Mouse (Mus musculus) midbrain, embryonic 13.5 days (tissue): ENCODE measurements around the gene Sash1. TPM values are rescaled to one million over a fixed set of nuclear protein-coding genes. Genes with fewer than 3 reads are reported as not detected.

ENCODE experiments used
- ATAC-seq: fragments of 200-750 bp; cut with Nextera tagmentation; 2 replicates; pipeline ENCODE4 v1.8.0; 2017; ENCODE audit warnings: mild to moderate bottlenecking, moderate TSS enrichment, moderate library complexity
- H3K27ac ChIP-seq: fragments of 300-500 bp; sonication (generic); 2 replicates; pipeline ENCODE4 v1.5.1; 2015; ENCODE audit warnings: inconsistent platforms, mild to moderate bottlenecking, moderate library complexity
- H3K27me3 ChIP-seq: fragments of 300-500 bp; sonication (generic); 2 replicates; pipeline ENCODE4 v1.6.1; 2015; ENCODE audit warnings: mild to moderate bottlenecking, inconsistent platforms
- H3K36me3 ChIP-seq: fragments of 300-500 bp; sonication (generic); 2 replicates; pipeline ENCODE4 v1.6.1; 2015; ENCODE audit warnings: mild to moderate bottlenecking, inconsistent platforms
- H3K4me1 ChIP-seq: fragments of 300-500 bp; sonication (generic); replicated peaks from 2 replicates; pipeline ENCODE4 v1.6.1; 2015; ENCODE audit warnings: inconsistent platforms
- H3K4me2 ChIP-seq: fragments of 300-500 bp; sonication (generic); replicated peaks from 2 replicates; pipeline ENCODE4 v1.6.1; 2015; ENCODE audit warnings: moderate library complexity, mild to moderate bottlenecking, inconsistent platforms
- H3K4me3 ChIP-seq: fragments of 300-500 bp; sonication (generic); replicated peaks from 2 replicates; pipeline ENCODE4 v1.5.1; 2015; ENCODE audit warnings: mild to moderate bottlenecking, inconsistent platforms
- H3K9ac ChIP-seq: fragments of 300-500 bp; sonication (generic); replicated peaks from 2 replicates; pipeline ENCODE4 v1.6.1; 2015; ENCODE audit warnings: mild to moderate bottlenecking, inconsistent platforms
- H3K9me3 ChIP-seq: fragments of 300-500 bp; sonication (generic); 2 replicates; pipeline ENCODE4 v1.6.1; 2016; ENCODE audit warnings: mild to moderate bottlenecking, inconsistent platforms
- WGBS: fragments of 180-500 bp; shearing (Covaris S2); methylation state at CpG from one replicate; pipeline ENCODE4 v1.1.7; 2015; 5-methylcytosine and 5-hydroxymethylcytosine counted together
- polyA plus RNA-seq: library from polyadenylated mRNA; unstranded; fragments of >200 nt; fragmentation: Nextera tagmentation; extraction: Ambion mirVana; gene quantifications from 2 replicates; pipeline ENCODE4 v1.2.1, GENCODE M21; 2015

Gene Sash1
- polyA plus RNA-seq, 1 experiment from 2014 or later: 4.5 TPM

- no peak overlapping the region for H3K9ac ChIP-seq
- no peaks in the 10 kb centered on the region for H3K36me3 ChIP-seq
- H3K27ac ChIP-seq: no peak overlapping the region
- H3K27me3 ChIP-seq: no peaks in the 10 kb centered on the region
- WGBS: 92% methylated on average over 6 of the region's 6 CpGs
- H3K9me3 ChIP-seq: no peaks in the 10 kb centered on the region
- ATAC-seq: no peak
- no peaks in the 10 kb centered on the region for H3K4me1 ChIP-seq
- H3K4me3 ChIP-seq: no peak overlapping the region
- H3K4me2 ChIP-seq: no peak overlapping the region
Measured at GRCm38 (mm10) chr10:8894965-8895515, 9.2 kb upstream of the Sash1 start.

GRCm38 (mm10) chr10:8890511-8890910, 4.6 kb upstream of the Sash1 start:
- no peak for ATAC-seq
- Histone ChIP-seq H3K27me3 (peaks cover 8% of the 10 kb centered on the region; the same call in 1 of the 2 replicates), H3K4me3 (no peak overlapping the region), H3K4me2 (no peak overlapping the region), H3K27ac (no peak overlapping the region), H3K9me3 (no peaks in the 10 kb centered on the region), H3K9ac (no peak overlapping the region), H3K36me3 (no peaks in the 10 kb centered on the region), H3K4me1 (peaks cover 13% of the 10 kb centered on the region)
- WGBS: 91% methylated on average over 4 of the region's 4 CpGs

GRCm38 (mm10) chr10:8889341-8889740, 3.5 kb upstream of the Sash1 start:
- WGBS: 4% methylated on average over 4 of the region's 4 CpGs
- peaks cover 21% of the 10 kb centered on the region for H3K4me1 ChIP-seq
- no peaks in the 10 kb centered on the region for H3K36me3 ChIP-seq
- no peak overlapping the region for H3K4me3 ChIP-seq
- no peak overlapping the region for H3K9ac ChIP-seq
- no peak for ATAC-seq
- no peak overlapping the region for H3K4me2 ChIP-seq
- no peak overlapping the region for H3K27ac ChIP-seq
- H3K27me3 ChIP-seq: peaks cover 12% of the 10 kb centered on the region; the same call in 1 of the 2 replicates
- H3K9me3 ChIP-seq: no peaks in the 10 kb centered on the region

- H3K4me3 ChIP-seq: peak overlapping the region; percentile 73
- H3K4me2 ChIP-seq: peak overlapping the region; percentile 95
- H3K36me3 ChIP-seq: no peaks in the 10 kb centered on the region
- H3K4me1 ChIP-seq: peaks cover 32% of the 10 kb centered on the region
- no peaks in the 10 kb centered on the region for H3K9me3 ChIP-seq
- H3K27me3 ChIP-seq: peaks cover 14% of the 10 kb centered on the region; the same call in 1 of the 2 replicates
- peak overlapping the region; percentile 78 for H3K27ac ChIP-seq
- under 1% methylated on average over 14 of the region's 14 CpGs for WGBS
- ATAC-seq: peak; percentile 37; the same call in 1 of the 2 replicates
- peak overlapping the region; percentile 70 for H3K9ac ChIP-seq
Measured at GRCm38 (mm10) chr10:8886528-8886854, 621 bp upstream of the Sash1 start.

GRCm38 (mm10) chr10:8885201-8885600, 669 bp downstream of the Sash1 start:
- H3K27ac ChIP-seq: no peak overlapping the region
- ATAC-seq: no peak
- H3K27me3 ChIP-seq: peaks cover 14% of the 10 kb centered on the region; the same call in 1 of the 2 replicates
- H3K4me2 ChIP-seq: peak overlapping the region; percentile 95
- 3% methylated on average over 11 of the region's 11 CpGs for WGBS
- no peaks in the 10 kb centered on the region for H3K36me3 ChIP-seq
- H3K9ac ChIP-seq: peak overlapping the region; percentile 70
- peak overlapping the region; percentile 73 for H3K4me3 ChIP-seq
- no peaks in the 10 kb centered on the region for H3K9me3 ChIP-seq
- H3K4me1 ChIP-seq: peaks cover 39% of the 10 kb centered on the region

- H3K27me3 ChIP-seq: peaks cover 14% of the 10 kb centered on the region; the same call in 1 of the 2 replicates
- H3K27ac ChIP-seq: no peak overlapping the region
- no peak overlapping the region for H3K9ac ChIP-seq
- WGBS: 33% methylated on average over 5 of the region's 5 CpGs
- ATAC-seq: no peak
- no peaks in the 10 kb centered on the region for H3K36me3 ChIP-seq
- H3K4me2 ChIP-seq: peak overlapping the region; percentile 95
- no peaks in the 10 kb centered on the region for H3K9me3 ChIP-seq
- peaks cover 39% of the 10 kb centered on the region for H3K4me1 ChIP-seq
- H3K4me3 ChIP-seq: peak overlapping the region; percentile 73
Measured at GRCm38 (mm10) chr10:8884565-8884964, 1.3 kb downstream of the Sash1 start.

- H3K4me2 ChIP-seq: peak overlapping the region; percentile 25
- no peak overlapping the region for H3K27ac ChIP-seq
- peaks cover 14% of the 10 kb centered on the region; the same call in 1 of the 2 replicates for H3K27me3 ChIP-seq
- H3K9me3 ChIP-seq: no peaks in the 10 kb centered on the region
- H3K4me1 ChIP-seq: peaks cover 39% of the 10 kb centered on the region
- H3K4me3 ChIP-seq: no peak overlapping the region
- H3K9ac ChIP-seq: no peak overlapping the region
- WGBS: 19% methylated on average over 4 of the region's 4 CpGs
- no peak for ATAC-seq
- H3K36me3 ChIP-seq: no peaks in the 10 kb centered on the region
Measured at GRCm38 (mm10) chr10:8883686-8884085, 2.2 kb downstream of the Sash1 start.

GRCm38 (mm10) chr10:8881736-8882135, 4.1 kb downstream of the Sash1 start:
- H3K4me3 ChIP-seq: no peak overlapping the region
- no peaks in the 10 kb centered on the region for H3K9me3 ChIP-seq
- peaks cover 10% of the 10 kb centered on the region; the same call in 1 of the 2 replicates for H3K27me3 ChIP-seq
- H3K4me1 ChIP-seq: peaks cover 33% of the 10 kb centered on the region
- no peak overlapping the region for H3K4me2 ChIP-seq
- WGBS: 14% methylated on average over 2 of the region's 2 CpGs
- H3K36me3 ChIP-seq: no peaks in the 10 kb centered on the region
- no peak for ATAC-seq
- no peak overlapping the region for H3K9ac ChIP-seq
- H3K27ac ChIP-seq: no peak overlapping the region

GRCm38 (mm10) chr10:8880950-8881675, 4.8 kb downstream of the Sash1 start:
- Histone ChIP-seq H3K4me1 (peaks cover 28% of the 10 kb centered on the region), H3K9ac (no peak overlapping the region), H3K9me3 (no peaks in the 10 kb centered on the region), H3K27ac (no peak overlapping the region), H3K27me3 (peaks cover 10% of the 10 kb centered on the region; the same call in 1 of the 2 replicates), H3K36me3 (no peaks in the 10 kb centered on the region), H3K4me3 (no peak overlapping the region), H3K4me2 (no peak overlapping the region)
- ATAC-seq: no peak
- 52% methylated on average over 15 of the region's 15 CpGs for WGBS

GRCm38 (mm10) chr10:8878824-8879223, 7.0 kb downstream of the Sash1 start:
- Histone ChIP-seq H3K4me3 (no peak overlapping the region), H3K4me2 (no peak overlapping the region), H3K9ac (no peak overlapping the region), H3K27ac (no peak overlapping the region), H3K27me3 (no peaks in the 10 kb centered on the region), H3K36me3 (no peaks in the 10 kb centered on the region), H3K4me1 (peaks cover 17% of the 10 kb centered on the region), H3K9me3 (no peaks in the 10 kb centered on the region)
- ATAC-seq: no peak
- WGBS: 61% methylated on average over 9 of the region's 9 CpGs

GRCm38 (mm10) chr10:8878381-8878780, 7.5 kb downstream of the Sash1 start:
- WGBS: 78% methylated on average over 13 of the region's 13 CpGs
- no peaks in the 10 kb centered on the region for H3K36me3 ChIP-seq
- no peak overlapping the region for H3K4me2 ChIP-seq
- peaks cover 13% of the 10 kb centered on the region for H3K4me1 ChIP-seq
- H3K27me3 ChIP-seq: no peaks in the 10 kb centered on the region
- H3K27ac ChIP-seq: no peak overlapping the region
- no peak for ATAC-seq
- H3K9ac ChIP-seq: no peak overlapping the region
- no peaks in the 10 kb centered on the region for H3K9me3 ChIP-seq
- no peak overlapping the region for H3K4me3 ChIP-seq

GRCm38 (mm10) chr10:8873631-8874370, 12.1 kb downstream of the Sash1 start:
- H3K4me1 ChIP-seq: no peaks in the 10 kb centered on the region
- no peak overlapping the region for H3K27ac ChIP-seq
- no peaks in the 10 kb centered on the region for H3K36me3 ChIP-seq
- H3K27me3 ChIP-seq: no peaks in the 10 kb centered on the region
- WGBS: 86% methylated on average over 7 of the region's 7 CpGs
- no peak for ATAC-seq
- H3K4me3 ChIP-seq: no peak overlapping the region
- no peak overlapping the region for H3K9ac ChIP-seq
- H3K9me3 ChIP-seq: no peaks in the 10 kb centered on the region
- no peak overlapping the region for H3K4me2 ChIP-seq
